Mouse (Mus musculus): Measurements from ENCODE around the gene Igsf9b.

DNA sequence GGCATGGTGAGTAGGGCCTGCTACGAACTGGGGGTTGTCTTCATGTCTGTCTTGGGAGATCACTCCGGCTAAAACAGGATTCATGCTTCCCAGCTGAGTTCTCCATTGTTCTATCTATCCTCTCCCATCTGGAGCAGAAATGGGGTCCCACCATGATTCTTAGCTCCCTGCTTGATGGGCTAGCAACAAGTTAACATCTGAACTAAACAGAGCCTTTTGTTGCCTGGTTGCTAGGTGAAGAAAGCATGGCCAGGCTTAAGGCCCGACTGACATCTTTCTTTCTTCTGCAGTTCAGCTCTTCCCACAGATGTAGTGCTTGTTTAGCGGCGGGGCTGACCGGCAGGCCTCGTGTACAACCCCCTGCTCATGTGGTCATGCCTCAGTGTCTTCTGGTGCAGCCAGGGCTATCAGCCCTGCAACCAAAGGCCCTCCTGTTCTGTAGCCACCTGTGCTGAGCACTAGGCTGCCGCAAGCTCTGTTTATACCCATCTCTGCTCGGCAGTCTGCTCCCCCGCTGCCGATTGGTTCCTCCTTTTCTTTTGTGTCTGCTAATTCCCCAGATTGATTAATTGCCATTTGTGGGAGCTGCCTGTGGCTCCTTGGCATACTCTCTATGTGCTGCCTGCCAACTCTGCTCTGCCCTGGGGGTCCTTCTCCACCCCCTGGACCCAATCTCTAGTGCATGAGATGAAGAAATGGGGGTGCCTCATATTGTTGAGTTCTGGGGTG, 47.7 kb downstream of the Igsf9b start:
- no peak for TF ChIP-seq CTCF (IDR thresholded peaks at IDR 0.05; ENCODE audit: low read depth, low read length)
- no peak for TF ChIP-seq POLR2A (IDR thresholded peaks at IDR 0.05; ENCODE audit: borderline replicate concordance, low read depth, low read length)
